Mouse (Mus musculus): ENCODE measurements around the gene Bcdin3d. TPM values are rescaled to one million over a fixed set of nuclear protein-coding genes. Genes with fewer than 3 reads are reported as not detected.

Gene Bcdin3d
- total RNA-seq, 2 experiments from 2014 or later: 4.6 to 4.7 TPM

DNA sequence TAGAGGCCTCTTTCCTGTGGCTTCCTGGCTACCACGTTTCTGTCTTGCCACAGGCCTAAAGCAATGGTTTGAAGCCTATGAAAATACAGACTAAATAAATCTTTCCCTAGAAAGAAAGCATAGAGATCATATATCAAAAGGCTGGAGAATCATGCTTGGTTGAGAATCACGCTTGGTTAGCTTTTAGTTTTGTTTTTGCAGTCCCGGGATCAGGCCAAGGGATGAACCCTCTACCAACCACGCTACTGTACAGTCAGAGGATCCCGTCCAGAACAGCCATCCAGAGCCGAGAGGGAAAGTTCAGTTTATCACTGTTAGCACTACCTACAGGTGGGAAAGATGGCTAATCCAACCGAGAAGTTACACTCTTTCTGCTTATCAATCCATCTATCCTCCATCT is 32.2 kb downstream of the Bcdin3d start:
- DNase-seq (ENCODE audit: low spot score in 2 of 2): no peak

DNA sequence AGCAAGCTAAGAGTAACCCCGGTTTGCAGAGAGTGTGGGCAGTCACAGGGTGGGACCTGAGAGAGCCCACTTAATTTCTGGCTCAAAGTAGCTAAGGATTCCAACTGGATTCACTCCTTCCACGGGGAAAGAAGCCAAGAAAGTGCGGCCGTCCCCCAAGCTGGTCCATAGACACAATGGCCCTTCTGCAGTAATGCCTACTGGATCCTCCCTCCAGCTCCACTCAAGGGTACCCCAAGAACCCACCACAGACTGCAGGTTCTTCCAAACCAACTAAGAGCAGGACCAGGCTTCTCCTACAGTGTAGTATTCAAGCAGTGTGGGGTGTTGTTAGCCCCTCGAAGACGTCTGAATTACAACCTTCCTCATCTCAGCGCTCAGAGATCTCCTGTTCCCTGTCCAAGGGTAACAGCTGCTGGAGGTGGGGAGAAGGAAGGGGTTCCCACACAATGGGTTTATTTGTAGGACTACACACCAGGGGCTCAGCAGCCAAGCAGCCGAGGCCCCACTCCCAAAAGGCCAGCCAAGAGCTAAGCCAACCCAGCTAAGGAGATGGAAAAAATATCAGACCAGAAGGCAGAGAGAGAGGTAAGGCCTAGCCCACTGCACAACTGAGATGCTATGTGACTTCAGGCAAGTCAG is 33.6 kb downstream of the Bcdin3d start:
- no peak for DNase-seq (ENCODE audit: low spot score in 2 of 2)

DNA sequence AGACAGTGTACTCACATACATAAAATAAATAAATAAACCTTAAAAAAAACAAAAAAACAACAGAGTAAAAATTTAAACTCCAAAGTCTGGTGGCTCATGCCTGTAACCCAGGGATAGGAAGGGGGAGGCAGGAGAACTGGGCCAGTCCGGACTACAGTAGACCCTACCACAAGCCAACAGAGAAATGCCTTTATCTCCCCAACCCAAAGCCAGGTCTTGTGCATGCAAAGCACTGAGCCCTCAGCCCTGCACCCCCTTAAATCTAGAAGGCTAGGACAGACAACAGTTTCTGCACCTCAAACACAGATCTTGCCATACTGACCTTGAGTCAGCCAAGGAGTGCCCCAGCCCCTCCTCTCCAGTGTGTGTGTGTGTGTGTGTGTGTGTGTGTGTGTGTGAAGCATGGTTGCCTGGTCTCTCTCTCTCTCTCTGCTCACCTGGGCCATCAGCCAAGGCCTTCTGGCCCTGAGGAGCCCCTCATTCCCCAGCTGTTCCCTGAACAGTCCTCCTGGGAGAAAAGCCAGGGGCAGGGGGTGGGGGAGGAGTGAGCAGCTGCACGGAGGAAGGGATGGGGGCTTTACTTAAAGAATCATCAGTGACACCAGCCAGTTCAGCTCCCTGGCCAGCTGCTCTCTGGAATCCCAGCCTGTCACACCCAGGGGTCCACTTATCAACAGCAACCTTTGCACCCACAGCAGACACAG is 34.3 kb downstream of the Bcdin3d start:
- no peak for DNase-seq (ENCODE audit: low spot score in 2 of 2)

DNA sequence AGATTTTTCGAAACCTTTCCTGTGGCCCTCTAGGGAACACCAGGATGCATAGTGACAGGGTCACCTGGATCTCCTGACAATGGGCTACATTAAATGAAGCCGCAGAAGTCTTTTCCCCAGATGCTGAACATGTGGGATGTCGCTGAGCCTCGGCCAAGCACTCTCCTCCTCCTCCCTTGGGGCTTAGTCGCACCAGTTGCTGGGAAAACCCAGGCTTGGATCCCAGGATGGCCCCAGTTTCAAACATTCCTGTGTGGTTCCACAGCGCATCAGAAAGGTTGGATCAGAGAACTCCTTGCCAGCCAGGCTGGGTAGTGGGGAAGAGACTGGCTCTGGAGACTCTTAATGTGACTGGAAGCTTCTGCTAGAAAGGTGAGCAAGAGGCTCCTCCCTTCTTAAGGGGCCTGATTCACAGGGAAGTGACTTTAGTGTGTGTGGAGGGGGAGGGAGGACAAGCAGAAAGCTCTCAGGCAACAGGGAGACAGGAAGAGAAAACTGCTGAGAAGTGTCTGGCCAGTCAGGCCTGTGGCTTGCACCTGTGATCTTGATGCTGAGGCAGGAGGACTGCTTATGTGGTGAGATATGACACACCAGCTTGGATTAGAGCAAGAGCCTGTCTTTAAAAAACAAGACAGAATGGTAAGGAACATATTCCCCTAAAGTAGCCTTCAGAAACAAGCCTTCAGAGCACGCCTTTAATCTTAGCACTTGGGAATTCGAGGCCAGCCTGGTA is 35.4 kb downstream of the Bcdin3d start:
- DNase-seq (ENCODE audit: low spot score in 2 of 2): no peak

DNA sequence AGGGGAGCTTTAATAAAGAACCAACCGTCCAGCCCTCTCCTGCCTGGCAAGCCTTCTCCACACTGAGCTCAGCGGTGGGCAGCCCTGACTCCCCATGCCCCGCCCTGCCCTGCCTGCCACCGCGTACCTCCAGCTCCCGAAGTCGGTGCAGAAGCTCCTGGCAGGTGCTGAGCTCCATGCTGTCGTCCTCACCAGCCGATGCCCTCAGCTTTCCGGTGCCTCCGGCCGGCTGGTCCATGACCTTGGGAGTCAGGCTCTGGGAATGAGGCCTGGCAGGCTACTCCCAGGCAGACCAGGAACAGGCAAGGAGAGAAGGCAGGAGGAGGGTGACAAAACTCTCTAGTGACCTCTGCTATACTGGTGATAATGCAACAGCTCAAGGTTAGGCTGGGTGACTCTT is 40.6 kb downstream of the Bcdin3d start:
- peak in 1 of 2 experiments; percentile 53 for DNase-seq (ENCODE audit: low spot score in 2 of 2)

DNA sequence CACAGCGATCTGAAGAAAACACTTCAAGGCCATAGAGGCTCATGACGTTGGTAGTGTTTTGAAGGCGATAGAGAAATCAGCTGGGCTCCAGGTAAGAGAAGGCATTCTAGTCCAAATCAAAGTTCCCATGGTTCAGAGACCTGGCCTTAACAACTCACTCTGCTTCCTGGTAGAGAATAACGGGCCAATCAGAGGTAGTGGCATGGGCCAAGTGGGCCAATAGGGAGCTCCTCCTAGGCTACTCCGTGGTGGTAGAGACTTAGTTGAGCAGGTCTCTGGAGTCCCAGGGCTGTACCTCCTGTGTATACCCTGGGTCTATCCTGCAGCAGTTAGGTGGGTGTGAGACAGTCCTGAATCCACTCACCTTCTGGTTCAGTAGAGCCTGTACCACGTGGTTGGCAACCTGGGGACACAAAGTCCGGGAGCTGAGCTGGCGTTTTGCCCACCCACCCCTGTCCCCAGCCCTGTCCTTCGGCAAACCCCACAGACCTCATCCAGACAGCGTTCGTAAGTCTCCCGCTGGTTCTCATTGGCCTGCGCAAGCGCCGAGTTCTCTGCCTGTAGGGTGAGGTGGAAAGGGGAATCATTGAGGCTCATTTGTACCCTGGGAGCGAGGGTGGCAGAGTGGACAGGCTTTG is 41.3 kb downstream of the Bcdin3d start:
- no peak for DNase-seq (ENCODE audit: low spot score in 2 of 2)

DNA sequence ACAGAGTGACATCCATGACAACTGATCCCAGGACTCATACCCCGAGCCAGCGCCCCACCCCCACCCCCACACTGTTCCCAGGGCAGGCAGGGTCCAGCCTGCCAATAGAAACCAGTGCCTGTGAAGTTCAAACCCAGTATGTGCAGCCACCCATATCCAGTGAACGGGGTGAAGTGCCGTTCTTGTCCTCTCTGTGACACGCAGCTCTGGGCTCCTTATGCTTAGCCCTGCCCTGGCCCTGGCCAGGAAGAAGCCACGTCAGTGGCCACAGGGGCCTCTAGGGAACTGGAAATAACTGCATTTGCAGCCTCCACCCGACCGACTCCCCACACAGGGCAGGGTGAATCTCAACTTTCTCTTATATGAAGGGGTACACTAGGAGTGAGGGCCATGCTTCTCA is 42.6 kb downstream of the Bcdin3d start:
- no peak for DNase-seq (ENCODE audit: low spot score in 2 of 2)

DNA sequence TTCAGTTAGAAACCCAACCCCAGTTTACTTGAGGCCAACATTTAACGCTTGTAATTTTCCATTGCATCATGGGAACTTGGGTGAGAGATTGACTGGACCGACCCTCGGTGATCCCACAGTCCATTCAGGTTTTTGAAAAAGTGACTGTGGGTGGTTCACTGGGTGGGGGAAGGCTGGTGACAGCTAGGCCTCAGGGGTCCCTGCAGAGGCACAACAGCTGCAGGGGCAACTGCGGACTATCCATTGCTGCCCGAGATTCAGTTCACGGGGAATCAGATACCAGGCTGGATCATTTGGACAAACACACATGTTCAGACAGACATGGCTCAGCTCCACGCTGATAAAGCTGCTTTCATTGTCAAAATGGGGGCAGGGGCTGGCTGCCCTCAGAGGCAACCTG is 43.0 kb downstream of the Bcdin3d start:
- no peak for DNase-seq (ENCODE audit: low spot score in 2 of 2)

DNA sequence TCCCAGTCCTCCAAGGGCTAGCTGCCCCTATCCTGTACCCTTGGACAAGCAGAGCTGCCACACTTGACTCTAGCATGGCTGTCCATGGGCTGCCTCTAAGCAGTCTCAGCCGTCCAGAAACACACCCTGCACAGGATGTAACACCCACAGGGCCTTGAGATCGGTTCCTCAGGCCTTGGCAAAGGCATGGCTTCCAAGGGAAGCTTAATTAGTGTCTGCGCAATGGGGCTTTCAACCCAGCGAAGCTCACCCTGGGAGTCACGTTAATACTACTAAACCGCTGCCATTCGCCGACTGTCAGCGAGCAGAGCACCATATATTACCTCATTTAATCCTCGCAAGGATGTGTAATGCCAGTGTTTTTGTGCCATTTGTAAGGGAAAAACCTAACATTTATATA is 43.5 kb downstream of the Bcdin3d start:
- DNase-seq (ENCODE audit: low spot score in 2 of 2): no peak

DNA sequence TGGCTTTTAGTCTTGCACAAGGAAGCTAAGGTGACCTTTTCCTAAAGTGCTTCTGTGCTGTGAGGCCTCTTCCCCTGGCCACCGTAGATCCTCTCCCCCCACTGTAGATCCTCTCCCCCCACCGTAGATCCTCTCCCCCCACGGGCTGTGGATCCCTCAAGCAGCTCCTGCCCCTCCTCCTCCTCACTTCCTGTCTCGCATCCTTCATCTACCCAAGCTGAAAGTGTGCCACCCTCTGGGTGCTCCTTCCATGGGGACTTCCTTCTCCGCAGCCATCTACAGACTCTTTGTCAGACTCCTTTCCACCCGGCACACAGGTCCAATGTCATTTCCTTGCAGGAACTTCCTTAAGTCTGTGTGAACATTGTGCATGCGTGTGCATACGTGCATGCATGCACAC is 44.1 kb downstream of the Bcdin3d start:
- no peak for DNase-seq (ENCODE audit: low spot score in 2 of 2)

DNA sequence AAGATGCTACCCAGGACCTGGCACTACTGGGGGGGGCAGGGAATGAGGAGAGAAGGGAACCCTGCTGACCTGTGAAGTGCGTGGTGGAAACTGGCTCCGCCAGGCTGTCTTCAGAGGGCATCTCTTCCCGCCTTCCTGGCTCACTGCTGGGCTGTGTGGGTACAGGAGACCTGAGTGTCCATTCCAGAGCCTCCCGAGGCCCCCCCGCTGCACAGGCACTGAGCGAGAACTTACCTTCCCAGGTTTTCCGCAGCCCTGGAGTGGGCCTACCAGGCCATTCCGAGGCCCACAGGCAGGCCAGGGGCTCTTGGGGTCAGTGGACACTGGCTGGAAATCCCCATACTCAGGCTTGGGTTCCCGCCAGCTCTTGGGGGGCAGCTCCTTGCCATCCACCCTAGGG is 50.6 kb downstream of the Bcdin3d start:
- no peak for DNase-seq (ENCODE audit: low spot score in 2 of 2)

DNA sequence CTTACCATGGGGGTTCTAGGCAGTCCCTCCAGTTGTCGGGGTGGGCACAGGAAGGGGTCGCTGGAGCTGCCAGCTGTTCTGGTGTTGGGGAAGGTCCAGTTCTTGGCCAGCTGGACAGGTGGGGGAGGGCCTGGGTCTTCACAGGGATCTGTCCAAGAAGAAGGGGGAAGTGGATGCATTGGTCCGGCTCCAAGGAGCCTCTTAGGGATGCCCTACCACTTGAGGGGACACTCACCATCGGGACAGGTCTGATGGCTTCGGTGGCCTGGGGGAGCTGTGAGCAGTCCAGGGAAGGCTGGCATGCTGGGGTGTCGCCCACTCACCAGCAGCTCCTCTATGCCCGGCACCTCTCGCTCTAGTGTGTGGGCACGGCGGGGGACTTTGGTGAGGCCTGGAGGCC is 51.4 kb downstream of the Bcdin3d start:
- DNase-seq (ENCODE audit: low spot score in 2 of 2): no peak

DNA sequence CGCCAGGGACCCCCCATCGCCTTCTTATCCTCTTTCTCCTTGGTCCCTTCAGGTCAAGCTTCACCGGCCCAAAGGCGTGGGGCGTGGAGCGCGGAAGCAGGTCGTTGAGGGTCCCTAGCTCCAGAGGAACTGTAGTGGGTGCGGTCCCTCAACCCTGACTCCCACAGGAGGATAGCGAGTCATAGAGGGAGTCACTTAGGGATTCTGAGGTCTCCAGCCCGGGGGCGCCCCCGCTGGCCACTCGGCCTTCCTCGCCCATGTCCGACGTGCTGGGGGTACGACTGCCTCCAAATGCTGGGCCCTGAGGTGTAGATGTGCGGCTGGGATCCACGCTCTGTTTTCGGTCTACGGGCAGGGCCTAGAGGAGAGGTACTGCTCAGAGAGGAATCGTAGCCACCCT is 52.0 kb downstream of the Bcdin3d start:
- DNase-seq (ENCODE audit: low spot score in 2 of 2): no peak

DNA sequence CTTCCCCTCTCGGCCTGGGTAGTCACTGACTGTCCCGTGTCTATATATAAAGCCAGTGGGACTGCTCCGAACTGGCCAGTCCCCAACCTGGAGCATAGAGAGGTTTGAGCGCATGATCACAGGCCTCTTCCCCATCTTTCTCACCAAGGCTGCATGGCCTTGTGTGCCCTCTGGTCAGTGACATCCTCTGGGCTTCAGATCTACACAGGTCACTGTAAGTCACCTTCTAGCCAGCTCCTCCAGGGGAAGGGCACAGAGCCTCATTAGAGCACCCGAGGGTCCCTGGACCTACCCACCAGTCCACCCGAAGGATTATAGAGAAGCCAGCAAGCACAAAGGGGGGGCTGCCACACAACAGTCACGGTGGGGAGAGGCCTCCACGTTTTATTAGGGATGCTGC is 52.9 kb downstream of the Bcdin3d start:
- DNase-seq (ENCODE audit: low spot score in 2 of 2): no peak

DNA sequence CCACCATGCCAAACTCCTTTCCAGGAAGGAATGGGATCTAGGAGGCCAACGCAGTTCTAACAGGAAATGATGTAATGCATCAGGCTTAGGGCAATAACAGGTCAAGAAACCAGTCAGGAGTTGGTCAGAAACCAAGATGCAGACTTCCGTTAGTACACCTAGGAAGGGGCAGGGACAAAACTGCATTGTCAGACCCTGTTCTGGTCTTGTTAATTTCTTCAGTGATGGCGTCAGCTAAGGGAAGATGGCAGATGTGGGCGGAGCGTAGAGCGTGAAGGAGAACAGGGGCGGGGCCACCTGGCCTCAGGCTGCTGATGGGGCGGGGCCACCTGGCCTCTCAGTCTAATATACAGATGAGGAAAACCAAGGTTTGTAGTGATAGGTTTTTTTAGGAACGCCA is 53.4 kb downstream of the Bcdin3d start:
- no peak for DNase-seq (ENCODE audit: low spot score in 2 of 2)

DNA sequence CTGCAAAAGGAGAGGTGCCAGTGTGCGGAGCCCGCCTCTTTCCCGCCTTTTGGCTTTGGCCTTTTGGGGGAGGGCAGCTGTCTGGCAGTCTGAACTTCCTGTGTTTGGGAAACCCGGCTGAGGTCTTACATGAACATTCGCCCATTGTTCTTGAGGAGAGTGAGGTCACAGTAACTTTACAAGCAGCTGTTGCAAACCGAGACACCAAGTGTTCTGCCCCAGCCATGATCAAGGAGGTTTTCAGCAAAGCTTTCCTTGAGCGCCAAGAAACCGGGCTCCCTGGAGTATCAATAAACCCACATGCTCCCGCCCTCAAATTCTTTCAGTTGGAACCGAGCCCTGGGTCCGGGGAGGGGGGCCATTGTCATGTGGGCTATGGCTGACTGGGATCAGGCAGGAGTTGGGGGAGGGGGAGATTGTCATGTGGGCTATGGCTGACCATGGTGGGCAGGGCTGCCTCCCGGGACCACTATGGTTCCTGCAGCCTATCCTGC is 54.0 kb downstream of the Bcdin3d start:
- peak in 1 of 2 experiments; percentile 47 for DNase-seq (ENCODE audit: low spot score in 2 of 2)

DNA sequence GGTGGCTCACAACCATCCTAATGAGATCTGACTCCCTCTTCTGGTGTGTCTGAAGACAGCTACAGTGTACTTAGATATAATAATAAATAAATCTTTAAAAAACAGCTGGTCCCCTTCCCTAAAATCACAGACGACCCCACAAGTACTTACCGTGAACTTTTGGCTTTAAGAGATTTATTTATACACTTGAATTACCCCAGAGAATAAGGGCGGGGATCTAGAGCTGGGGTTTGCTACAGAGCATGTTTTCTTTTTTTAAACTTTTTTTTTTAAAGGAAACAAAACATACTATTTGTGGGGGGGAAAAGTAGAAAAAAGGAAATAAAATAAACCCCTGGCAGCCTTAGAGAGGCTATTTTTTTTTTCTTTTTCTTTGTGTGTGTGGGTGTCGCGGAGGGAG is 54.4 kb downstream of the Bcdin3d start:
- no peak for DNase-seq (ENCODE audit: low spot score in 2 of 2)

Other genes with a start within 250 kb of the Bcdin3d start
- gene Kcnh3, start 249.9 kb downstream of the Bcdin3d start, total RNA-seq (2021): under 1 TPM; 0.60 to 0.67 TPM
- 10 to 100 TPM; 30.6 to 37.2 TPM for gene Mcrs1, start 222.8 kb downstream of the Bcdin3d start, total RNA-seq (2021)
- 10 to 100 TPM; 46.0 to 50.6 TPM for gene Prpf40b, start 179.6 kb downstream of the Bcdin3d start, total RNA-seq (2021)
- 1 to 10 TPM; 1.6 to 2.6 TPM for gene Fam186b, start 178.8 kb downstream of the Bcdin3d start, total RNA-seq (2021)
- gene Fmnl3, start 104.2 kb downstream of the Bcdin3d start, total RNA-seq (2021): 10 to 100 TPM; 15.5 to 17.2 TPM
- 100 to 1,000 TPM; 536 to 790 TPM for gene Tmbim6, start 81.8 kb downstream of the Bcdin3d start, total RNA-seq (2021)
- 10 to 100 TPM; 14.1 to 18.7 TPM for gene Nckap5l, start 17.0 kb downstream of the Bcdin3d start, total RNA-seq (2021)
- 10 to 100 TPM; 28.9 to 31.6 TPM for gene Faim2, start 53.4 kb upstream of the Bcdin3d start, total RNA-seq (2021)
- 1 to 10 TPM; 1.4 to 2.5 TPM for gene Aqp2, start 104.3 kb upstream of the Bcdin3d start, total RNA-seq (2021)
- 1 to 10 TPM; 1.2 to 2.1 TPM for gene Aqp5, start 116.1 kb upstream of the Bcdin3d start, total RNA-seq (2021)
- gene Aqp6, start 126.7 kb upstream of the Bcdin3d start, total RNA-seq (2021): not detected
- 1 to 10 TPM; 3.1 to 3.3 TPM for gene Racgap1, start 176.9 kb upstream of the Bcdin3d start, total RNA-seq (2021)
- gene Asic1, start 195.6 kb upstream of the Bcdin3d start, total RNA-seq (2021): under 1 TPM; 0.50 to 0.70 TPM
- 10 to 100 TPM; 43.1 to 44.2 TPM for gene Smarcd1, start 227.4 kb upstream of the Bcdin3d start, total RNA-seq (2021)
- 10 to 100 TPM; 19.1 to 42.3 TPM for gene Gm17349, start 230.8 kb upstream of the Bcdin3d start, total RNA-seq (2021)
- 1,000 to 10,000 TPM; 1,249 to 2,641 TPM for gene Gpd1, start 242.8 kb upstream of the Bcdin3d start, total RNA-seq (2021)